Comparison of ENCODE assay signal across 26 mouse cellular contexts in genomic region chr9:49211493-49211892, GRCm38 (mm10). TPM values are rescaled to one million over a fixed set of nuclear protein-coding genes. Genes with fewer than 3 reads are reported as not detected.
"Had no signal": no experiment of that assay in that cellular context is flagged by ENCODE, and none has a peak within 500 bp of the region (broad histone marks: within the 10 kb centered on the region; RNA-seq: fewer than 3 reads in every experiment).

No protein-coding gene starts in this region.

- H3K27me3 ChIP-seq: lung, embryonic 15.5 days; midbrain, embryonic 13.5 days; midbrain, embryonic 15.5 days; neural tube, embryonic 12.5 days; stomach, embryonic 15.5 days had no signal

- H3K4me2 ChIP-seq: lung, embryonic 15.5 days; midbrain, embryonic 11.5 days; midbrain, embryonic 13.5 days; midbrain, embryonic 15.5 days; neural tube, embryonic 12.5 days; stomach, embryonic 15.5 days had no signal

- H3K9ac ChIP-seq: liver, postnatal 0 days; lung, embryonic 15.5 days; midbrain, embryonic 13.5 days; midbrain, embryonic 15.5 days; neural tube, embryonic 12.5 days; stomach, embryonic 15.5 days had no signal

- H3K27ac ChIP-seq: lung, embryonic 15.5 days; macrophage; midbrain, embryonic 13.5 days; midbrain, embryonic 15.5 days; neural tube, embryonic 12.5 days; stomach, embryonic 15.5 days; stomach, postnatal 0 days had no signal

- ATAC-seq: liver, postnatal 0 days; lung, postnatal 0 days; midbrain, embryonic 13.5 days; midbrain, embryonic 15.5 days had no signal

- DNase-seq: liver, postnatal 0 days; lung, adult 2 months; lung, postnatal 14 days; lung, postnatal 36 days; right cerebral cortex, postnatal 25 days; thymus, adult 2 months; thymus, postnatal 25 days; thymus, postnatal 4 days had no signal

- H3K9me3 ChIP-seq: lung, embryonic 15.5 days; megakaryocyte, embryonic 14.5 days; midbrain, embryonic 13.5 days; midbrain, embryonic 15.5 days; neural tube, embryonic 12.5 days; stomach, embryonic 15.5 days had no signal

- H3K4me1 ChIP-seq: lung, embryonic 15.5 days; megakaryocyte, embryonic 14.5 days; neural tube, embryonic 12.5 days; stomach, embryonic 15.5 days had no signal

- H3K4me3 ChIP-seq: lung, embryonic 15.5 days; megakaryocyte, embryonic 14.5 days; midbrain, embryonic 13.5 days; midbrain, embryonic 15.5 days; neural tube, embryonic 12.5 days; stomach, embryonic 15.5 days had no signal

- H3K36me3 ChIP-seq: lung, embryonic 15.5 days; midbrain, embryonic 13.5 days; midbrain, embryonic 15.5 days; neural tube, embryonic 12.5 days; stomach, embryonic 15.5 days had no signal

RNA-seq across cellular contexts. Expression of gene Gm4894, which starts 38.8 kb away (rescaled TPM):
- total RNA-seq: megakaryocyte progenitor cell, adult 5-6 weeks; midbrain, postnatal 0 days; monocyte, adult 5-6 weeks; neutrophil, adult 5-6 weeks had no signal
- polyA plus RNA-seq: liver, postnatal 0 days; lung, adult 2 months; lung, embryonic 15.5 days; lung, postnatal 0 days; macrophage; midbrain, embryonic 11.5 days; midbrain, embryonic 13.5 days; midbrain, embryonic 15.5 days; midbrain, postnatal 0 days; neural tube, embryonic 12.5 days; neural tube, embryonic 14.5 days; spleen, adult 2 months; stomach, embryonic 15.5 days; stomach, postnatal 0 days; testis, adult 2 months; urinary bladder, adult 2 months had no signal
